Mouse (Mus musculus): ENCODE results near the gene Rpe. TPM values are rescaled to one million over a fixed set of nuclear protein-coding genes. Genes with fewer than 3 reads are reported as not detected.

Gene Rpe
- total RNA-seq, 2 experiments from 2014 or later: 10.2 to 13.4 TPM

Other genes with a start within 250 kb of the Rpe start
- under 1 TPM; 0.16 to 0.36 TPM for gene Unc80, start 232.5 kb upstream of the Rpe start, total RNA-seq (2021)
- 10 to 100 TPM; 20.0 to 21.4 TPM for gene Kansl1l, start 116.7 kb downstream of the Rpe start, total RNA-seq (2021)
- gene Acadl, start 162.4 kb downstream of the Rpe start, total RNA-seq (2021): 100 to 1,000 TPM; 339 to 357 TPM
- over 10,000 TPM; 26,825 to 29,046 TPM for gene Myl1, start 244.6 kb downstream of the Rpe start, total RNA-seq (2021)

Data from gastrocnemius, postnatal 10 days (tissue).